Mouse (Mus musculus) heart, adult 2 months (tissue): ENCODE results near the gene Akr1b7.

Experiments
- CTCF ChIP-seq: fragments of 200-600 bp; IDR thresholded peaks from 2 replicates; pipeline ENCODE4 v1.8.1; 2022; ENCODE audit warnings: antibody characterized with exemption, mild to moderate bottlenecking, moderate library complexity
- EP300 ChIP-seq: fragments of 200-500 bp; IDR thresholded peaks from 2 replicates; pipeline ENCODE4 v1.6.1; 2011; ENCODE audit warnings: low read depth, low read length, control low read depth; ENCODE audit not compliant: insufficient read depth

DNA sequence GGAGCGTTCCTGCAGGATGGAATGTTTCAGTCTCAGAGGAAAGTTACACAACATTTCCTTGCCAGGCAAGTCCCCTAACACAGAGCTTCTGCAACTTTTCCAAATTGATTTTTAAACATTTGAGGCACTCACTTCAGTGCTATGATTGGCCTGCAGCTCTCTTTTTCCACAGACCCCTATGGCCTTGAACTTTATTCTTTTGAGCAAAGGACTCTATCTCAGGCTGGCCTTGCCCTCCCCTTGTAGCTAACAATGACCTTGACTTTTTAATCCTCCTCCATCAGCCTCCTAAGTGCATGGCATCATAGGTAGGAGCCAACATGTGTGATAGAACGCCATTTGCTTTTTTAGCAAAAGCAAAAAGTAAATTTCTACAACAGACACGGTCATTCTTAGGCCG, 5.4 kb upstream of the Akr1b7 start:
- no peak for TF ChIP-seq CTCF
- no peak for TF ChIP-seq EP300
